Mouse (Mus musculus) ES-Bruce4 (cell line): ENCODE data around the gene Tapbpl.

Source experiments
- CTCF ChIP-seq: IDR thresholded peaks from one replicate; pipeline ENCODE4 v1.8.1; 2011; ENCODE audit warnings: low read depth, low read length
- EP300 ChIP-seq: IDR thresholded peaks from 2 replicates; pipeline ENCODE4 v1.6.1; 2011; ENCODE audit warnings: low read depth, low read length; ENCODE audit not compliant: insufficient read depth
- POLR2A ChIP-seq: IDR thresholded peaks from one replicate; pipeline ENCODE4 v1.8.1; 2011; ENCODE audit warnings: low read length; ENCODE audit not compliant: insufficient read depth

GRCm38 (mm10) chr6:125236341-125236740 is 4.7 kb upstream of the Tapbpl start:
- TF ChIP-seq EP300 (no peak), CTCF (no peak), POLR2A (no peak)
